Comparison of ENCODE assay signal across 8 mouse cellular contexts in the genomic region with DNA sequence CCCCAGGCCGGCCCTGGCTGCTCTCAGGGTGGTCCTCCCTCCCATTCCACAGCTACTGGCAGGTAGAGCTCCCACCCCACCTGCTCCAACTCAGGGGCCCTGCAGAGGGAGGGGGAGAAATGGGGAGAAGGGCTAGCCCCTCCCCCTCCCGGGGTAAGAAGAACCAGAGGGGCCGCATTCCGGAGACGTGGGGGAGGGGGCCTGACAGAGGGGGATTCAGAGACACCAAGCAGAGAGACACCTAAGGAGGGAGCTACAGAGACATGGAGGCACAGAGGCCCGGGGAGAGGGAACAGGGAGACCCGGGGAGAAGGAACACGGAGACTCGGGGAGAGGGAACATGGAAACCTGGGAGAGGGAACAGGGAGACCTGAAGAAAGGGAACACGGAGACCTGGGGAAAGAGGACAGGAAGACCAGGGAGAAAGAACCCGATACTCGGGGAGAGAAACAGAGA. TPM values are rescaled to one million over a fixed set of nuclear protein-coding genes. Genes with fewer than 3 reads are reported as not detected.
DNase-seq lines count a peak whose midpoint lies in the region; ATAC-seq and TF ChIP-seq lines count a peak whose summit lies in the region.

No protein-coding gene starts in this region.

- ATAC-seq in forebrain, embryonic 13.5 days, result peak; percentile 14; the same call in 1 of the 2 replicates
- peak; percentile 35; the same call in 1 of the 2 replicates for ATAC-seq in midbrain, embryonic 14.5 days (ENCODE audit: low FRiP score, low TSS enrichment)

- WGBS in lung, adult 2 months, result 14% methylated on average over 12 of the region's 12 CpGs
- WGBS in forebrain, embryonic 13.5 days, result 1% methylated on average over 12 of the region's 12 CpGs
- 2% methylated on average over 12 of the region's 12 CpGs for WGBS in limb, embryonic 10.5 days
- under 1% methylated on average over 12 of the region's 12 CpGs for WGBS in midbrain, embryonic 14.5 days

- H3K27ac ChIP-seq in forebrain, embryonic 13.5 days, result peak overlapping the region; percentile 81
- peak overlapping the region; percentile 98 for H3K27ac ChIP-seq in limb, embryonic 10.5 days
- peak overlapping the region; percentile 89 for H3K27ac ChIP-seq in midbrain, embryonic 14.5 days (replicated peaks; ENCODE audit: low read depth, low read length)

- H3K4me3 ChIP-seq in lung, adult 2 months (replicated peaks; ENCODE audit: extremely low read depth, low read depth, low read length), result peak overlapping the region; percentile 66
- H3K4me3 ChIP-seq in forebrain, embryonic 13.5 days, result peak overlapping the region; percentile 86
- H3K4me3 ChIP-seq in limb, embryonic 10.5 days, result peak overlapping the region; percentile 97
- H3K4me3 ChIP-seq in midbrain, embryonic 14.5 days (replicated peaks; ENCODE audit: low read depth, low read length), result peak overlapping the region; percentile 88

- TF ChIP-seq POLR2A in lung, adult 2 months (IDR thresholded peaks at IDR 0.05; ENCODE audit: borderline replicate concordance, extremely low read depth, low read depth, low read length), result no peak

- H3K27me3 ChIP-seq in forebrain, embryonic 13.5 days, result no peaks in the 10 kb centered on the region
- 0 out of 2 replicates have a peak, but pooled peaks cover 6% of the 10 kb centered on the region for H3K27me3 ChIP-seq in limb, embryonic 10.5 days (ENCODE audit: low read depth, poor library complexity, severe bottlenecking)
- no peaks in the 10 kb centered on the region for H3K27me3 ChIP-seq in midbrain, embryonic 14.5 days (ENCODE audit: control insufficient read depth, insufficient read depth, low read length)

- peak; percentile 63 for DNase-seq in lung, adult 2 months
- no peak for DNase-seq in lung, postnatal 25 days (ENCODE audit: low spot score)
- peak; percentile 70 for DNase-seq in limb, embryonic 10.5 days (ENCODE audit: low spot score)
- DNase-seq in midbrain, embryonic 14.5 days, result peak; percentile 53
- peak; percentile 61 for DNase-seq in yolk sac, embryonic 10.5 days (ENCODE audit: low spot score)
- no peak for DNase-seq in layer of hippocampus, postnatal 14 days (ENCODE audit: low spot score in 2 of 2)
- no peak for DNase-seq in spleen, postnatal 36 days (ENCODE audit: low spot score in 2 of 2)

- peak overlapping the region; percentile 89 for H3K4me2 ChIP-seq in forebrain, embryonic 13.5 days
- H3K4me2 ChIP-seq in midbrain, embryonic 14.5 days (ENCODE audit: low read length), result peak overlapping the region; percentile 85

- no peak for TF ChIP-seq CTCF in lung, adult 2 months (IDR thresholded peaks at IDR 0.05; ENCODE audit: insufficient read depth, low read length)

- H3K9me3 ChIP-seq in forebrain, embryonic 13.5 days (replicated peaks), result no peaks in the 10 kb centered on the region
- no peaks in the 10 kb centered on the region for H3K9me3 ChIP-seq in limb, embryonic 10.5 days (replicated peaks)
- H3K9me3 ChIP-seq in midbrain, embryonic 14.5 days (ENCODE audit: control insufficient read depth, low read length), result no peaks in the 10 kb centered on the region

- H3K4me1 ChIP-seq in lung, adult 2 months (ENCODE audit: control insufficient read depth, insufficient read depth, low read length), result 0 out of 2 replicates have a peak, but pooled peaks cover 4% of the 10 kb centered on the region
- H3K4me1 ChIP-seq in forebrain, embryonic 13.5 days, result peaks cover 44% of the 10 kb centered on the region
- H3K4me1 ChIP-seq in limb, embryonic 10.5 days, result peaks cover 44% of the 10 kb centered on the region
- H3K4me1 ChIP-seq in midbrain, embryonic 14.5 days (ENCODE audit: control insufficient read depth, insufficient read depth, low read length), result peaks cover 20% of the 10 kb centered on the region

- H3K9ac ChIP-seq in forebrain, embryonic 13.5 days, result peak overlapping the region; percentile 98
- peak overlapping the region; percentile 93 for H3K9ac ChIP-seq in midbrain, embryonic 14.5 days (replicated peaks; ENCODE audit: low read length)

- H3K36me3 ChIP-seq in forebrain, embryonic 13.5 days (ENCODE audit: poor library complexity, severe bottlenecking), result peaks cover 22% of the 10 kb centered on the region
- peaks cover 40% of the 10 kb centered on the region for H3K36me3 ChIP-seq in limb, embryonic 10.5 days
- peaks cover 9% of the 10 kb centered on the region; the same call in 1 of the 2 replicates for H3K36me3 ChIP-seq in midbrain, embryonic 14.5 days (ENCODE audit: control insufficient read depth, insufficient read depth, low read length)

RNA-seq across cellular contexts. Expression of a gene that starts 1.2 kb away (rescaled TPM):
- polyA plus RNA-seq in lung, adult 2 months (2012; rRNA removed), result 245 and 250 TPM in 2 replicates
- 62.9 and 76.1 TPM in 2 replicates for polyA plus RNA-seq in forebrain, embryonic 13.5 days (2015; fragmentation: Nextera tagmentation; extraction: Ambion mirVana)
- 67.5 and 77.3 TPM in 2 replicates for polyA plus RNA-seq in limb, embryonic 10.5 days (2016; fragmentation: Nextera tagmentation; extraction: Ambion mirVana)
- 69.5 and 73.4 TPM in 2 replicates for polyA plus RNA-seq in midbrain, embryonic 14.5 days (2014; fragmentation: Nextera tagmentation; extraction: Ambion mirVana)
- 100 to 1,000 TPM; 106 to 112 TPM for total RNA-seq in layer of hippocampus, postnatal 14 days (2021)

Comparison
In these comparisons a context has a peak if more than half of its experiments do, and no peak if none do; other contexts are left out.
1. DNase-seq: peak in lung, adult 2 months (single experiment), limb, embryonic 10.5 days (single experiment), midbrain, embryonic 14.5 days (single experiment) and yolk sac, embryonic 10.5 days (single experiment); none in lung, postnatal 25 days (single experiment), layer of hippocampus, postnatal 14 days (0 of 2) and spleen, postnatal 36 days (0 of 2).
2. Peak in every context shown above with its lines, with median percentiles within 50 percentile points of each other: H3K4me3 ChIP-seq and H3K27ac ChIP-seq.